Mouse (Mus musculus) CH12.LX (cell line): ENCODE results near the gene Xntrpc.

Experiments
- CHD2 ChIP-seq: IDR thresholded peaks from 2 replicates; pipeline ENCODE4 v1.6.1; 2011; ENCODE audit warnings: low read length, improper control_type of control experiment
- CTCF ChIP-seq, 2 experiments: IDR thresholded peaks in 1 of 2; conservative IDR thresholded peaks in 1 of 2; 2 replicates each; pipeline ENCODE4 v1.5.1; 2011 to 2012; ENCODE audit warnings: low read depth in 2 of 2, low read length in 2 of 2, improper control_type of control experiment in 1 of 2, inconsistent platforms in 1 of 2, mild to moderate bottlenecking in 1 of 2, moderate library complexity in 1 of 2
- JUN ChIP-seq: IDR thresholded peaks from 2 replicates; pipeline ENCODE4 v1.6.1; 2011; ENCODE audit warnings: low read depth, mild to moderate bottlenecking, low read length, improper control_type of control experiment, moderate library complexity; ENCODE audit not compliant: insufficient read depth
- MAFK ChIP-seq: IDR thresholded peaks from 2 replicates; pipeline ENCODE4 v1.6.1; 2011; ENCODE audit warnings: low read length, improper control_type of control experiment; ENCODE audit not compliant: insufficient replicate concordance
- POLR2A ChIP-seq: IDR thresholded peaks from 2 replicates; pipeline ENCODE4 v1.6.1; 2011; ENCODE audit warnings: low read depth, mild to moderate bottlenecking, improper control_type of control experiment, low read length
- RCOR1 ChIP-seq: conservative IDR thresholded peaks from 2 replicates; pipeline ENCODE4 v1.6.1; 2012; ENCODE audit warnings: low read depth, mild to moderate bottlenecking, inconsistent platforms, low read length, improper control_type of control experiment
- USF1 ChIP-seq: IDR thresholded peaks from 2 replicates; pipeline ENCODE4 v1.6.1; 2014; ENCODE audit warnings: low read depth, mild to moderate bottlenecking, inconsistent platforms, low read length, improper control_type of control experiment
- USF2 ChIP-seq: conservative IDR thresholded peaks from 2 replicates; pipeline ENCODE4 v1.6.1; 2011; ENCODE audit warnings: low read depth, low read length, improper control_type of control experiment

DNA sequence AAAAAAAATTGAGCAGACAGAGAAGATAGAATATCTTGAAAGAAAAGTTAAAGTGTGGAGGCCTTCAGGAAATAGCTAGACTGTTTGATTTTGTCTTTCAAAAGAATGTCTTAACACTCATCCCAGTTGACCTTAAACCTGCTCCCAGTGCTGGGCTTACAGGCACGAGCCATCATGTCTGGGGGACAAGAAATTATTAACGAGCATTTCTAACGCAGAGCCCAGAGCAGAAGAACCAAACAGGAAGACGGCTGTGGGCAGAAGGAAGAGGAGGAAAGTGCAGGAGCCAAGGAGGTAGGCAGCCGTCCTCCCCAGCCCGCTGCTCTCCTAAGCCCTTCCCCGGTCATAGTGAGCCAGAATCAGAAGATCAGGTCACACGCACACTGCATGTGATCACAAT lies 14.8 kb downstream of the Xntrpc start:
- TF ChIP-seq POLR2A (no peak), MAFK (no peak), CTCF (conservative IDR thresholded peaks at IDR 0.05 in 1 of 2, IDR thresholded peaks at IDR 0.05 in 1 of 2; ENCODE audit: low read depth in 2 of 2, low read length in 2 of 2) (no peak), JUN (no peak), CHD2 (no peak), USF1 (no peak), USF2 (no peak), RCOR1 (no peak)
